Mouse (Mus musculus) MEL (cell line): ENCODE measurements at regions not wholly inside any gene's neighbourhood (a gene's known extent, or its start where the extent isn't known, plus 50 kb on each side); places are given as distances from the start of the nearest gene placed in this dataset.

Source experiments
- CTCF ChIP-seq, 3 experiments: IDR thresholded peaks in 2 of 3; conservative IDR thresholded peaks in 1 of 3; 2 replicates each; pipeline ENCODE4 v1.5.1; 2011 to 2012; ENCODE audit warnings: low read length in 3 of 3, low read depth in 2 of 3, mild to moderate bottlenecking in 2 of 3, improper control_type of control experiment in 1 of 3, inconsistent platforms in 1 of 3, mixed read lengths in 1 of 3, moderate library complexity in 1 of 3; ENCODE audit not compliant: control insufficient read depth in 1 of 3, insufficient read depth in 1 of 3, poor library complexity in 1 of 3, severe bottlenecking in 1 of 3
- ETS1 ChIP-seq: IDR thresholded peaks from 2 replicates; pipeline ENCODE4 v1.6.1; 2012; ENCODE audit warnings: low read depth, mild to moderate bottlenecking, inconsistent platforms, low read length, improper control_type of control experiment, moderate library complexity
- GABPA ChIP-seq: IDR thresholded peaks from 2 replicates; pipeline ENCODE4 v1.6.1; 2012; ENCODE audit warnings: low read depth, mild to moderate bottlenecking, inconsistent platforms, low read length, improper control_type of control experiment, moderate library complexity
- GATA1 ChIP-seq: IDR thresholded peaks from 2 replicates; pipeline ENCODE4 v1.6.1; 2011; ENCODE audit warnings: low read depth, low read length, improper control_type of control experiment
- HCFC1 ChIP-seq: IDR thresholded peaks from 2 replicates; pipeline ENCODE4 v1.6.1; 2012; ENCODE audit warnings: low read depth, mild to moderate bottlenecking, inconsistent platforms, low read length, improper control_type of control experiment, moderate library complexity
- KAT2A ChIP-seq: conservative IDR thresholded peaks from 2 replicates; pipeline ENCODE4 v1.6.1; 2012; ENCODE audit warnings: low read depth, low read length, improper control_type of control experiment, inconsistent platforms
- MAFK ChIP-seq: IDR thresholded peaks from 2 replicates; pipeline ENCODE4 v1.6.1; 2011; ENCODE audit warnings: low read depth, mild to moderate bottlenecking, low read length, improper control_type of control experiment, borderline replicate concordance
- POLR2A ChIP-seq, 2 experiments: IDR thresholded peaks; 2 replicates each; pipeline ENCODE4 v1.6.1; 2011 to 2012; ENCODE audit warnings: low read length in 2 of 2, mild to moderate bottlenecking in 2 of 2, control low read depth in 1 of 2, improper control_type of control experiment in 1 of 2, low read depth in 1 of 2, moderate library complexity in 1 of 2; ENCODE audit not compliant: control insufficient read depth in 1 of 2, insufficient read depth in 1 of 2, poor library complexity in 1 of 2
- POLR2AphosphoS2 ChIP-seq: IDR thresholded peaks from 2 replicates; pipeline ENCODE4 v1.6.1; 2011; ENCODE audit warnings: low read length, improper control_type of control experiment
- POLR2AphosphoS5 ChIP-seq: IDR thresholded peaks from 2 replicates; pipeline ENCODE4 v1.6.1; 2012; ENCODE audit warnings: low read depth, borderline replicate concordance, mild to moderate bottlenecking, inconsistent platforms, low read length, moderate library complexity, mixed read lengths
- RAD21 ChIP-seq: IDR thresholded peaks from 2 replicates; pipeline ENCODE4 v1.6.1; 2011; ENCODE audit warnings: mild to moderate bottlenecking, low read depth, low read length, improper control_type of control experiment
- USF1 ChIP-seq: IDR thresholded peaks from 2 replicates; pipeline ENCODE4 v1.6.1; 2014; ENCODE audit warnings: low read depth, mild to moderate bottlenecking, inconsistent platforms, low read length, improper control_type of control experiment, moderate library complexity
- USF2 ChIP-seq, 2 experiments: IDR thresholded peaks; 2 replicates each; pipeline ENCODE4 v1.6.1; 2011 to 2012; ENCODE audit warnings: improper control_type of control experiment in 2 of 2, low read length in 2 of 2, borderline replicate concordance in 1 of 2, inconsistent platforms in 1 of 2, low read depth in 1 of 2, mild to moderate bottlenecking in 1 of 2; ENCODE audit not compliant: insufficient read depth in 1 of 2

- no peak for TF ChIP-seq CTCF (IDR thresholded peaks at IDR 0.05 in 2 of 3, conservative IDR thresholded peaks at IDR 0.05 in 1 of 3; ENCODE audit: control insufficient read depth in 1 of 3, insufficient read depth in 1 of 3, low read depth in 2 of 3, low read length in 3 of 3, poor library complexity in 1 of 3, severe bottlenecking in 1 of 3)
- TF ChIP-seq HCFC1 = no peak
- no peak for TF ChIP-seq USF1
- TF ChIP-seq POLR2AphosphoS5 = no peak
- no peak for TF ChIP-seq RAD21
- TF ChIP-seq GATA1 = no peak
- no peak for TF ChIP-seq ETS1
- TF ChIP-seq POLR2A (IDR thresholded peaks at IDR 0.05; ENCODE audit: control insufficient read depth in 1 of 2, insufficient read depth in 1 of 2, low read depth in 1 of 2, low read length in 2 of 2, poor library complexity in 1 of 2) = no peak
- no peak for TF ChIP-seq USF2 (IDR thresholded peaks at IDR 0.05; ENCODE audit: borderline replicate concordance in 1 of 2, insufficient read depth in 1 of 2, low read depth in 1 of 2, low read length in 2 of 2)
- no peak for TF ChIP-seq KAT2A
- no peak for TF ChIP-seq POLR2AphosphoS2
- no peak for TF ChIP-seq MAFK
- TF ChIP-seq GABPA = no peak
Measured at GRCm38 (mm10) chrX:42342951-42343879, 146.3 kb upstream of the Tex13c2 start.
